Mouse (Mus musculus) gastrocnemius, postnatal 4 days (tissue): ENCODE results near the gene Trim21. TPM values are rescaled to one million over a fixed set of nuclear protein-coding genes. Genes with fewer than 3 reads are reported as not detected.

Experiments used
- DNase-seq, 2 experiments: peaks; one replicate each; pipeline ENCODE4 v3.0.0; 2021 to 2022; ENCODE audit warnings: low spot score in 2 of 2, mixed read lengths in 2 of 2
- long read RNA-seq, 2 experiments: library from polyadenylated mRNA; stranded (forward); transcript quantifications; one replicate each; pipeline ENCODE4 v2.0.0; 2021
- total RNA-seq, 2 experiments: library from RNA; stranded (reverse); gene quantifications; 2 replicates each; pipeline ENCODE4 v1.2.3; 2021

Gene Trim21
- 1 to 10 TPM; 4.7 to 6.4 TPM for total RNA-seq
- long read RNA-seq, experiment 1, partial matches to known transcripts = 0 of 3 reads
- long read RNA-seq, experiment 1, other reads (novel, unspliced or antisense) = 1 of 3 reads
- long read RNA-seq, experiment 2, partial matches to known transcripts = 0 of 1 reads
- long read RNA-seq, experiment 2, other reads (novel, unspliced or antisense) = 1 of 1 reads

GRCm38 (mm10) chr7:102564999-102565997 lies at the start of gene Trim21:
Gene Trim21, minus strand, starts transcription at chr7:102565486.
- peak; percentile 38 to 73 for DNase-seq

GRCm38 (mm10) chr7:102597378-102598031 lies 32.2 kb upstream of the Trim21 start, which contains the start of gene Olfr552:
Gene Olfr552, plus strand, starts transcription at chr7:102597770.
- DNase-seq = no peak

- DNase-seq = no peak
Measured at GRCm38 (mm10) chr7:102591786-102592185, 26.5 kb upstream of the Trim21 start, which contains the start of gene Olfr551. Gene Olfr551, minus strand, starts transcription at chr7:102591886.

GRCm38 (mm10) chr7:102575998-102576397 lies 10.7 kb upstream of the Trim21 start:
- DNase-seq = no peak

DNA sequence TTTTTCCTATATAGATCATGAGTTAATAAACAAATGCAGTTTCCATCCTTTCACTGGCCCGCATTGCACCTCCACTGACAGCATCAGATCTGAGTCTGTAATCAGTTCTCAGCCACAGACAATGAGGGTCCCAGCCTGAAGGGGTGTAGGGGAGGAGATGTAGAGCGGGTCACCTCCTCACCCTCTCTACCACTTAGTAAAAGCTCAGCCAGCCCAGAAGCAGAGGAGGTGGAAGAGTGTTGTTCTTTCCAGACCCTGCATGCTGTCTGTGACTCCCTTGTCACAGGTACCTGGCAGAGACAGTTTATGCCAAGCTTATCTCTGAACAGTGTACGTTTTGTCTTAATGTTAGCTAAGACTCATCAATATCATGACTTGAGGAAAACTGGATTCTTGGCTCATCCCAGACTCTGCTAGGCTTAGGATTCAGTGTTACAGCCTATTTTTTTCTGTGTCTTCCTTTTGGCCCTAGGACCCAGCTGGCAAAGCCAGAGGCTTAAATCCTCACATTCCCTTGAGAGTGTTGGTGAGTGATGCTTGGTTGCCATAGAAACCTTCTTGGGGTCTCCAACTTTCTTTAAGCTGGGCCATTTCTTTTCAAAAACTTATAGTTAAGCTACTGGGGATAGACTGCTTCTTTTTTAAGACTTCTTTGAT lies 8.0 kb upstream of the Trim21 start:
- no peak for DNase-seq

GRCm38 (mm10) chr7:102571142-102571541 lies 5.9 kb upstream of the Trim21 start, which contains the start of gene Olfr550:
Gene Olfr550, plus strand, starts transcription at chr7:102571442.
- DNase-seq = no peak

- DNase-seq = no peak
Measured at GRCm38 (mm10) chr7:102566219-102566618, 933 bp upstream of the Trim21 start.

DNA sequence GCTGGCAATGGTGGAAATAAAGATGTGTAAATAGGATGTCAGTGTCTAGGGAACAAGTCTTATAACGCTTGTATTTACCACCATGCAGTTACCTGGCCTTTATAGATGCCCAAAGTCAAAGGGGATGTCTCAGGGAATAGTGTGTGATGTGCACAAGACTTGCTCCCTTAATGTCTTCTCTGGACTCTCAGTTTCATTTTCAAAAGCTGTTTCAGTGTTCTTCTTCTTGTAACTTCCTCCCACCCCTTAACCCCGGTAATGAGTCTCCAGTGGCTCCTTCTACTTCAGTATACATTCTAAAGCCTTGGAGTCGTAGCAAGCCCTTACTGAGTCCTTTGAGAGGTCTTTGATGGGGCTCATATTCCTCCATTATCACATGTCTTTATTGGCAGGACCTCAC lies 12.0 kb downstream of the Trim21 start:
- no peak for DNase-seq

GRCm38 (mm10) chr7:102549570-102549969 lies 15.7 kb downstream of the Trim21 start, which contains the start of gene Olfr549:
Gene Olfr549, plus strand, starts transcription at chr7:102549870.
- DNase-seq = no peak

- DNase-seq = no peak
Measured at GRCm38 (mm10) chr7:102541251-102541650, 24.0 kb downstream of the Trim21 start.

- DNase-seq = no peak
Measured at GRCm38 (mm10) chr7:102540596-102540995, 24.7 kb downstream of the Trim21 start, which contains the start of gene Olfr548-ps1. Gene Olfr548-ps1, plus strand, starts transcription at chr7:102540896.

GRCm38 (mm10) chr7:102534449-102534848 lies 30.8 kb downstream of the Trim21 start, which contains the start of gene Olfr547:
Gene Olfr547, plus strand, starts transcription at chr7:102534749.
- DNase-seq = no peak

GRCm38 (mm10) chr7:102529052-102529451 lies 36.2 kb downstream of the Trim21 start:
- DNase-seq = no peak

- no peak for DNase-seq
Measured at GRCm38 (mm10) chr7:102517051-102517335, 48.3 kb downstream of the Trim21 start.

- DNase-seq = no peak
Measured at GRCm38 (mm10) chr7:102516261-102517050, 48.8 kb downstream of the Trim21 start.

DNA sequence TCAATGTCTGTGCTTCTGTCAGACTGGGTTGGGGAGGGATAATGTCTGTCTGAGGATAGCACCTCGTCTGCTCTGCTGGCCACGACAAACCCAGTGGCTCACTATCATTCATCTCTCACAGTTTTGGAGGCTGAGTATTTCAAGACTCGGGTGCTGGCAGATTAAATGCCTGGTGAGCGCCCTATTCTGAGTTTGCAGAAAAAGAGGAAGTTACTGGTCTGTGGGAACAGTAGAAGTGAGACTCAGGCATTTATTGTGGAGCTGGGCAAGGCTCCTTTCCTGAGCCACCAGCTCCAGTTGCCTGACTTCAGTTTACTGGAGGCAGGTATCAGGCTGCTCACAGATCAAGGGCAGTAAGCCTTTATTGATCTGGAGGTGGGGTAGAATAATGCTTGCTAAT lies 51.1 kb downstream of the Trim21 start:
- no peak for DNase-seq

DNA sequence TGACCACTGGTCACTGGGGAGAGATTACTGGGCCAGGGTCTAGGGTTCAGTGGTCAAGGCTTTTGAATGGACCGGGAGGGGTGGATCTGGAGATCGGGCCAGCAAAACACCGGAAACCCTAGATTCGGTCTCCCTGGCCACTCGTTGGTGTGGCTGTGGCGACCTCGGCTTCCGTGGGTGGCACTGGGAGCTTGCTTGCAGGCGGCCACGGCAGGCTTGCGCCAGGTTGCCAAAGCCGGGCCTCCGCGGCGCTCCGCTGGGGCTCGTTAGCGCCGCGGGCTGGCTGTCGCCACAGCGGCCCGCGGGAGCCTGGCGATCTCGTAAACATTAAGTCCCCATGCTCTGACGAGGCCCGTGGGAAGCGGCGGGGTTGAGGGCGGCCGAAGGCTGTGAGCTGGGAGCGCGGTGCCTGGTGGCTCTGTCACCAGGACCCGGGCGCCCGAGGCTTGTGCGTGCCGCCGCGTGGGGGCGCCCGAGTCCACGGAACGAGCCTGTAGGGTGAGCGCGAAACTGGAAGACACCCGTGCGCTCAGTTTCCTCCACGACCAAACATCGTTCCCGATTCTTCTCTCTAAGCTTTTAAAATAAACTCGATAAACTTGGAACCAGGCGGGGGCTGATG lies 52.4 kb downstream of the Trim21 start:
- DNase-seq = peak; percentile 81 to 87

DNA sequence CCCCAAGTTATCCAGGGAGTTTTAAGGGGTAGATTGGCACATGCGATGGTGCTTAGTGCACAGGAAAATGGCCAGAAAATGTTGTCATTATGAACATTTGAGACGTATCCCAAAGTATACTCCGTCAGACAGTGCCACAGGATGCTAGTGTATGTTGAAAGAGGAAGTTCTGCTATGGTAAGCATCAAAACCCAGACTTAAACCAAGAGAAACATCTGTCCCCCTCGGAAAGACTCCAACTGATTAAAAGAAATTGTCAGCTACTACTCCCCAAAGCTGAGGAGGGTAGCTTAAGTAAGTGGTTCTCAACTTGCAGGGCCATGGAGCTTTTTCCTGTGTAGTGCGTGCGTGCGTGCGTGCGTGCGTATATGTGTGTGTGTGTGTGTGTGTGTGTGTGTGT lies 53.4 kb downstream of the Trim21 start:
- DNase-seq = no peak

GRCm38 (mm10) chr7:102509726-102510125 lies 55.6 kb downstream of the Trim21 start:
- DNase-seq = no peak

- no peak for DNase-seq
Measured at GRCm38 (mm10) chr7:102508666-102509065, 56.6 kb downstream of the Trim21 start.
